In the genomic region with DNA sequence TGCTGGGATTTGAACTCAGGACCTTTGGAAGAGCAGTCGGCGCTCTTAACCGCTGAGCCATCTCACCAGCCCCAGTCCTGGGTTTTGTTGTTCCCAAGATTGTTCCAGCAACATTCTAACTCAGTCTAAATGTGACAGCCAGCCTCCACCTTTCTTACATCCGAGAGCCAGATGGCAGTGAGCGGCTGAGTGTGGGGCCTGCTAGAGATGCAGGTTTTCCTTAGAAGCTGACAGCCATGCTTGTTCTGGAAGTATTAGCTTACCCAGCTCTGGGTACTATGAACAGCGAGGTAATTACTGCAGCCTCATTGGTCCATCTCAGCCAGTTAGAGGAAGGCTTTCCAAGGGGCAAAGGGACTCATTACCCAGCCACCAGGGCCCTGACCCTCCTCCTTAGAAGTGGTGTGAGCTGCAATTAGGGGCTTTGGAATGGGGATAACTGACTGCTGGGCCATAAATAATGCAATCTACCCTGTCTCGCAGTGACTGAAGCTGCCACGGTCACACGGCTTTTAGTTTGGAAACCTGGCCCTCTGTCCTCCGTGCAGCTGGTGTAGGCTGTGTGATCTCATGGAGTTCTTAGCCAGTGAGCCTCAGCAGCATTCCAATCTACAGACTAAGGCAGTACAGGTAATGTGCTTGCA, we compare ENCODE assay signal across 10 mouse cellular contexts. TPM values are rescaled to one million over a fixed set of nuclear protein-coding genes. Genes with fewer than 3 reads are reported as not detected.
DNase-seq lines count a peak whose midpoint lies in the region; ATAC-seq lines count a peak whose summit lies in the region.
"Had no signal": no experiment of that assay in that cellular context is flagged by ENCODE, and none has a peak within 500 bp of the region (broad histone marks: within the 10 kb centered on the region; RNA-seq: fewer than 3 reads in every experiment).

No protein-coding gene starts in this region.

- DNase-seq in kidney, postnatal 25 days = no peak
- no peak for DNase-seq in embryonic facial prominence, embryonic 11.5 days (ENCODE audit: low spot score)
- peak; percentile 55 for DNase-seq in midbrain, embryonic 14.5 days
- no peak for DNase-seq in lung, postnatal 25 days (ENCODE audit: low spot score)
- DNase-seq in gastrocnemius, postnatal 36 days = no peak
- DNase-seq: thymus, postnatal 4 days had no signal

- ATAC-seq in kidney, embryonic 14.5 days (ENCODE audit: low FRiP score, low TSS enrichment) = peak; percentile 74
- ATAC-seq in embryonic facial prominence, embryonic 11.5 days (replicated peaks; ENCODE audit: insufficient number of reproducible peaks, low FRiP score, low TSS enrichment, low read depth) = peak; percentile 78
- ATAC-seq in hindbrain, embryonic 12.5 days (ENCODE audit: low FRiP score) = peak; percentile 32
- peak; percentile 70; the same call in 1 of the 2 replicates for ATAC-seq in midbrain, embryonic 14.5 days (ENCODE audit: low FRiP score, low TSS enrichment)
- no peak for ATAC-seq in erythroid progenitor cell, adult 5-6 weeks (replicated peaks; ENCODE audit: low FRiP score, poor library complexity, severe bottlenecking)

- no peak overlapping the region for H3K4me2 ChIP-seq in kidney, embryonic 14.5 days (replicated peaks; ENCODE audit: low read depth, low read length)
- no peak overlapping the region for H3K4me2 ChIP-seq in embryonic facial prominence, embryonic 11.5 days (ENCODE audit: low read depth, low read length)
- H3K4me2 ChIP-seq in hindbrain, embryonic 12.5 days (replicated peaks) = no peak overlapping the region
- H3K4me2 ChIP-seq in midbrain, embryonic 14.5 days (ENCODE audit: low read length) = no peak overlapping the region
- H3K4me2 ChIP-seq: liver, embryonic 15.5 days had no signal

- H3K4me3 ChIP-seq in kidney, embryonic 14.5 days (ENCODE audit: low read length) = no peak overlapping the region
- H3K4me3 ChIP-seq in embryonic facial prominence, embryonic 11.5 days (ENCODE audit: low read depth, low read length) = no peak overlapping the region
- H3K4me3 ChIP-seq in hindbrain, embryonic 12.5 days = no peak overlapping the region
- no peak overlapping the region for H3K4me3 ChIP-seq in midbrain, embryonic 14.5 days (replicated peaks; ENCODE audit: low read depth, low read length)
- H3K4me3 ChIP-seq: liver, embryonic 15.5 days had no signal

- H3K9me3 ChIP-seq in kidney, embryonic 14.5 days (ENCODE audit: control insufficient read depth, low read length) = peaks cover 2% of the 10 kb centered on the region; the same call in 1 of the 2 replicates
- H3K9me3 ChIP-seq in embryonic facial prominence, embryonic 11.5 days (replicated peaks; ENCODE audit: control insufficient read depth, low read length) = no peaks in the 10 kb centered on the region
- H3K9me3 ChIP-seq in hindbrain, embryonic 12.5 days (replicated peaks) = no peaks in the 10 kb centered on the region
- H3K9me3 ChIP-seq in midbrain, embryonic 14.5 days (ENCODE audit: control insufficient read depth, low read length) = no peaks in the 10 kb centered on the region
- H3K9me3 ChIP-seq: liver, embryonic 15.5 days had no signal

- no peak overlapping the region for H3K9ac ChIP-seq in kidney, embryonic 14.5 days (ENCODE audit: low read depth, low read length)
- H3K9ac ChIP-seq in embryonic facial prominence, embryonic 11.5 days (replicated peaks; ENCODE audit: low read length) = no peak overlapping the region
- no peak overlapping the region for H3K9ac ChIP-seq in hindbrain, embryonic 12.5 days
- no peak overlapping the region for H3K9ac ChIP-seq in midbrain, embryonic 14.5 days (replicated peaks; ENCODE audit: low read length)
- H3K9ac ChIP-seq: liver, embryonic 15.5 days had no signal

- WGBS in kidney, embryonic 14.5 days = 39% methylated on average over 10 of the region's 10 CpGs
- 56% methylated on average over 10 of the region's 10 CpGs for WGBS in embryonic facial prominence, embryonic 11.5 days
- 59% methylated on average over 10 of the region's 10 CpGs for WGBS in hindbrain, embryonic 12.5 days
- WGBS in midbrain, embryonic 14.5 days = 60% methylated on average over 10 of the region's 10 CpGs

- H3K27me3 ChIP-seq in kidney, embryonic 14.5 days (ENCODE audit: control insufficient read depth, insufficient read depth, low read length) = no peaks in the 10 kb centered on the region
- H3K27me3 ChIP-seq in embryonic facial prominence, embryonic 11.5 days (ENCODE audit: control insufficient read depth, insufficient read depth, low read length) = no peaks in the 10 kb centered on the region
- H3K27me3 ChIP-seq in hindbrain, embryonic 12.5 days = no peaks in the 10 kb centered on the region
- H3K27me3 ChIP-seq in midbrain, embryonic 14.5 days (ENCODE audit: control insufficient read depth, insufficient read depth, low read length) = no peaks in the 10 kb centered on the region
- H3K27me3 ChIP-seq: liver, embryonic 15.5 days had no signal

- peaks cover 4% of the 10 kb centered on the region; the same call in 1 of the 2 replicates for H3K36me3 ChIP-seq in kidney, embryonic 14.5 days (ENCODE audit: control insufficient read depth, insufficient read depth, low read length)
- H3K36me3 ChIP-seq in embryonic facial prominence, embryonic 11.5 days (replicated peaks; ENCODE audit: control insufficient read depth, insufficient read depth, low read depth, low read length) = no peaks in the 10 kb centered on the region
- peaks cover 10% of the 10 kb centered on the region; the same call in 1 of the 2 replicates for H3K36me3 ChIP-seq in hindbrain, embryonic 12.5 days
- H3K36me3 ChIP-seq in midbrain, embryonic 14.5 days (ENCODE audit: control insufficient read depth, insufficient read depth, low read length) = 0 out of 2 replicates have a peak, but pooled peaks cover 3% of the 10 kb centered on the region

- H3K4me1 ChIP-seq in kidney, embryonic 14.5 days (ENCODE audit: control insufficient read depth, insufficient read depth, low read length) = peaks cover 10% of the 10 kb centered on the region
- peaks cover under 1% of the 10 kb centered on the region; the same call in 1 of the 2 replicates for H3K4me1 ChIP-seq in embryonic facial prominence, embryonic 11.5 days (ENCODE audit: control insufficient read depth, insufficient read depth, low read length)
- H3K4me1 ChIP-seq in hindbrain, embryonic 12.5 days = peaks cover 38% of the 10 kb centered on the region
- peaks cover 22% of the 10 kb centered on the region for H3K4me1 ChIP-seq in midbrain, embryonic 14.5 days (ENCODE audit: control insufficient read depth, insufficient read depth, low read length)

- intact Hi-C loops in gastrocnemius, postnatal 36 days (cut with DNase I) = no loop called here

- H3K27ac ChIP-seq in kidney, embryonic 14.5 days (ENCODE audit: low read depth, low read length) = peak overlapping the region; percentile 25; the same call in 1 of the 2 replicates
- no peak overlapping the region for H3K27ac ChIP-seq in embryonic facial prominence, embryonic 11.5 days (replicated peaks; ENCODE audit: low read depth, low read length)
- H3K27ac ChIP-seq in hindbrain, embryonic 12.5 days = peak overlapping the region; percentile 66; the same call in 1 of the 2 replicates
- H3K27ac ChIP-seq in midbrain, embryonic 14.5 days (replicated peaks; ENCODE audit: low read depth, low read length) = peak overlapping the region; percentile 15; the same call in 1 of the 2 replicates
- H3K27ac ChIP-seq: liver, embryonic 15.5 days had no signal

RNA-seq across cellular contexts. Expression of a gene that starts 22.1 kb away (rescaled TPM):
- 10.8 and 15.4 TPM in 2 replicates for polyA plus RNA-seq in kidney, embryonic 14.5 days (2014; fragmentation: Nextera tagmentation; extraction: Ambion mirVana)
- 8.8 and 10.1 TPM in 2 replicates for polyA plus RNA-seq in embryonic facial prominence, embryonic 11.5 days (2014; fragmentation: Nextera tagmentation; extraction: Ambion mirVana)
- polyA plus RNA-seq in hindbrain, embryonic 12.5 days (2016; fragmentation: Nextera tagmentation; extraction: Ambion mirVana) = 38.8 and 41.6 TPM in 2 replicates
- polyA plus RNA-seq in midbrain, embryonic 14.5 days (2014; fragmentation: Nextera tagmentation; extraction: Ambion mirVana) = 47.0 and 53.6 TPM in 2 replicates
- 13.4 and 14.4 TPM in 2 replicates for total RNA-seq in erythroid progenitor cell, adult 5-6 weeks (2015; ENCODE audit: low replicate concordance)
- 5.8 and 7.2 TPM in 2 replicates for total RNA-seq in erythroid progenitor cell, adult 5-6 weeks (2017; ENCODE audit: low replicate concordance)
- 100 to 1,000 TPM; 182 to 188 TPM for total RNA-seq in gastrocnemius, postnatal 36 days (2021)

RNA-seq across cellular contexts. Expression of a gene that starts 42.4 kb away (rescaled TPM):
- polyA plus RNA-seq in kidney, embryonic 14.5 days (2014; fragmentation: Nextera tagmentation; extraction: Ambion mirVana) = 124 and 166 TPM in 2 replicates
- polyA plus RNA-seq in embryonic facial prominence, embryonic 11.5 days (2014; fragmentation: Nextera tagmentation; extraction: Ambion mirVana) = 193 and 213 TPM in 2 replicates
- polyA plus RNA-seq in hindbrain, embryonic 12.5 days (2016; fragmentation: Nextera tagmentation; extraction: Ambion mirVana) = 147 and 164 TPM in 2 replicates
- polyA plus RNA-seq in midbrain, embryonic 14.5 days (2014; fragmentation: Nextera tagmentation; extraction: Ambion mirVana) = 75.7 and 79.0 TPM in 2 replicates
- total RNA-seq in erythroid progenitor cell, adult 5-6 weeks (2015; ENCODE audit: low replicate concordance) = 2.5 TPM in 1 of 2 replicates, not detected in the other
- 3.1 TPM in 1 of 2 replicates, not detected in the other for total RNA-seq in erythroid progenitor cell, adult 5-6 weeks (2017; ENCODE audit: low replicate concordance)
- under 1 TPM; 0.20 to 0.38 TPM for total RNA-seq in gastrocnemius, postnatal 36 days (2021)
